Mouse (Mus musculus): ENCODE measurements around the gene Togaram2. TPM values are rescaled to one million over a fixed set of nuclear protein-coding genes. Genes with fewer than 3 reads are reported as not detected.
A peak's percentile ranks its signal among the peaks of the same experiment; 100 is the strongest.

Gene Togaram2
- total and polyA plus RNA-seq, 2 experiments, result not detected

DNA sequence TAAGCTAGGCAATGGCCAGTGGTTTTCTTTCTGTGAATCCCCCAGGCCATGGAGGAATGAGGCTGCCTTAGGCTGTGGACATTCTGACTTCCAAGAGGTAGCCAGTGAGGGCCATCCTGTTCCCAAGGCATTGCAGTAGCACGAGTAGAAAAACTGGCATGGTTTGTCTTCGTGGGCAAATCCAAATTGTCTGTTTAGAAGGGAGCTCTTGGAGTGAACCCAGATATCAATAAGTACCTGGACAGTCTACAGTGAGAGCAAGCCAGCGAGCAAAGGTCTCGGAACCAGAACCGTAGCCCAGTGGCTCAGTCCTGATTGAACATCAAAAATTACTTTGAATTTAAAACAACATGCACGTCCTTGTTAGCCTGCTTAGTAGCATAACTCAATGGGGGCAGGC, 10.2 kb downstream of the Togaram2 start:
- H3K36me3 ChIP-seq (ENCODE audit: control insufficient read depth, insufficient read depth, low read length), result no peaks in the 10 kb centered on the region
- H3K4me3 ChIP-seq (ENCODE audit: insufficient read depth, low read depth, low read length), result no peak overlapping the region
- TF ChIP-seq POLR2A (IDR thresholded peaks at IDR 0.05; ENCODE audit: extremely low read depth, insufficient read depth, low read length), result no peak
- TF ChIP-seq CTCF (IDR thresholded peaks at IDR 0.05; ENCODE audit: low read depth, low read length), result no peak
- no peaks in the 10 kb centered on the region for H3K27me3 ChIP-seq (ENCODE audit: control insufficient read depth, insufficient read depth, low read length)
- no peaks in the 10 kb centered on the region for H3K79me2 ChIP-seq (ENCODE audit: control insufficient read depth, insufficient read depth, low read length)
- whole genome bisulfite sequencing, result 30% methylated on average over 6 of the region's 6 CpGs
- DNase-seq (ENCODE audit: extremely low read depth, low read depth, low spot score), result peak; percentile 95
- peak overlapping the region; percentile 38 for H3K27ac ChIP-seq (replicated peaks; ENCODE audit: insufficient read depth, low read depth, low read length)
- no peak overlapping the region for H3K9ac ChIP-seq (ENCODE audit: low read depth, low read length)
- H3K4me1 ChIP-seq (ENCODE audit: control insufficient read depth, insufficient read depth, low read length), result peaks cover 12% of the 10 kb centered on the region

DNA sequence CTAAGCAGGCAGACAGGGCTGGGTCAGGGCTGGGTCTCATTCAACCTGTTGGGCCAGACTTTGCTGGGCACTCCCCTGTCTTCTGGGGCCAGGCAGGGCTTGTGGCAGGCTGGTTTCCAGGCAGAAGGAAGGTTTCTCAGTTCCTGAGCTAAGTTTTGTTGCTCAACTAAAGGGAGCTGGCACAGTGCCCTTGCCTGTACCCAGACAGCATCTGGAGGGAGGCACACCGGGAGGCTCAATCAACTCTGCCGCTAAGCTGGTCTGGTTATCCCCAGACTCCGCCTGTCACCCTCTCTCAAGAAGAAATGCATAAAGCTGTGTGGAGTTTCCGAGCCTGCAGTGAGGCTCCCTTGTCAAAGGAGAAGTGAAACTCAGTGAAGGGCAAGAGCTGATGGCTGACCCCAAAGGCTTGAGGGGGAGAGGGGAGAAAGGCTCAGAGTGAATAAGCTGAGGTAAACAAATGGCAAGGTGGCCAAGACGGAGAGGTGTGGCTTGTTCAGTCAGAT, 11.1 kb downstream of the Togaram2 start:
- TF ChIP-seq CTCF (IDR thresholded peaks at IDR 0.05; ENCODE audit: low read depth, low read length), result no peak
- no peak for TF ChIP-seq POLR2A (IDR thresholded peaks at IDR 0.05; ENCODE audit: extremely low read depth, insufficient read depth, low read length)
- Histone ChIP-seq H3K4me1 (ENCODE audit: control insufficient read depth, insufficient read depth, low read length) (peaks cover 12% of the 10 kb centered on the region), H3K9ac (ENCODE audit: low read depth, low read length) (no peak overlapping the region), H3K27ac (replicated peaks; ENCODE audit: insufficient read depth, low read depth, low read length) (peak overlapping the region; percentile 1; the same call in 1 of the 2 replicates), H3K4me3 (ENCODE audit: insufficient read depth, low read depth, low read length) (no peak overlapping the region), H3K36me3 (ENCODE audit: control insufficient read depth, insufficient read depth, low read length) (no peaks in the 10 kb centered on the region), H3K79me2 (ENCODE audit: control insufficient read depth, insufficient read depth, low read length) (no peaks in the 10 kb centered on the region), H3K27me3 (ENCODE audit: control insufficient read depth, insufficient read depth, low read length) (no peaks in the 10 kb centered on the region)
- 43% methylated on average over 5 of the region's 5 CpGs for WGBS
- DNase-seq (ENCODE audit: extremely low read depth, low read depth, low spot score), result peak; percentile 66

DNA sequence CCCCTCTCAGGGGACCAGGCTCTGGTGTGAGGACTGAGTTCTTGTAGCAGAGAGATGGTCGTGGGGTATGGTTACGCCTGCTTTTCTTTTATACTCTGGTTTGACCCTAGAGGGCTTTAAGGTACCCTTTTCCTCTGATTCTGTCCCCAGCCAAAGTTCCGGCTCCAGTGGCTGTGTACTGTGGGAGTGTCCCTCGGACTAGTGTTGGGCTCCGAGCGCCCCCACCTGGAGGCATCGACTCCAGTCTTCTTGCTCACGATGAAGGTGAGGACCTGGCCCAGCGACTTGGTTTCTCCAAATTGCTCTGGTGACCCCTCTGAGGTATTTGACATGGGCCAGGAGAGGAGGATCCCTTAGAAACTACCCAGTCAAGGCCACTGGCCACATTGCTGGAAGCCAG, 14.4 kb downstream of the Togaram2 start:
- 64% methylated on average over 9 of the region's 9 CpGs for WGBS
- no peak overlapping the region for H3K9ac ChIP-seq (ENCODE audit: low read depth, low read length)
- no peaks in the 10 kb centered on the region for H3K36me3 ChIP-seq (ENCODE audit: control insufficient read depth, insufficient read depth, low read length)
- TF ChIP-seq POLR2A (IDR thresholded peaks at IDR 0.05; ENCODE audit: extremely low read depth, insufficient read depth, low read length) (no peak), CTCF (IDR thresholded peaks at IDR 0.05; ENCODE audit: low read depth, low read length) (peak; percentile 46)
- no peak overlapping the region for H3K27ac ChIP-seq (replicated peaks; ENCODE audit: insufficient read depth, low read depth, low read length)
- H3K79me2 ChIP-seq (ENCODE audit: control insufficient read depth, insufficient read depth, low read length), result no peaks in the 10 kb centered on the region
- no peak overlapping the region for H3K4me3 ChIP-seq (ENCODE audit: insufficient read depth, low read depth, low read length)
- H3K27me3 ChIP-seq (ENCODE audit: control insufficient read depth, insufficient read depth, low read length), result no peaks in the 10 kb centered on the region
- DNase-seq (ENCODE audit: extremely low read depth, low read depth, low spot score), result no peak
- H3K4me1 ChIP-seq (ENCODE audit: control insufficient read depth, insufficient read depth, low read length), result peaks cover 12% of the 10 kb centered on the region

DNA sequence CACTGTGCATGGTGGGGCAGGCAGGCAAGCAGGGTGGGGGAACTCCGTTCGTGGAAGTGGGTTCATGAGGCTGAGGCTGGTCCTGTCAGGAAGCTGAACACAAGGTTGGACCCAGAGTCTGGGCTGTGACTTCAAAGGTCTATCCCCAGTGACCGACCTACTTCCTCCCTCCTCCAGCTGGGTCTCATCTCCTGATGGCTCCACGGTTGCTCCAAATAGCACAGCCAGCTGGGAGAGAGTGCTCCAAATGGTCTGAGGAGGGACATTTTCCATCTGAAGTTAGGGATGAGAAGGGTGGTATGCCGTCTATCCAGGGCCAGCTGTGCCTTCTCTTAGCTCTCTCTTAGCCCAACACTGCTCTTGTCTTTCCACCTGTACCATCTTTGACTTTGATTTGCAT, 16.8 kb downstream of the Togaram2 start:
- no peaks in the 10 kb centered on the region for H3K79me2 ChIP-seq (ENCODE audit: control insufficient read depth, insufficient read depth, low read length)
- TF ChIP-seq CTCF (IDR thresholded peaks at IDR 0.05; ENCODE audit: low read depth, low read length) (no peak), POLR2A (IDR thresholded peaks at IDR 0.05; ENCODE audit: extremely low read depth, insufficient read depth, low read length) (no peak)
- no peaks in the 10 kb centered on the region for H3K36me3 ChIP-seq (ENCODE audit: control insufficient read depth, insufficient read depth, low read length)
- H3K27ac ChIP-seq (replicated peaks; ENCODE audit: insufficient read depth, low read depth, low read length), result no peak overlapping the region
- no peak overlapping the region for H3K4me3 ChIP-seq (ENCODE audit: insufficient read depth, low read depth, low read length)
- H3K9ac ChIP-seq (ENCODE audit: low read depth, low read length), result no peak overlapping the region
- no peaks in the 10 kb centered on the region for H3K27me3 ChIP-seq (ENCODE audit: control insufficient read depth, insufficient read depth, low read length)
- H3K4me1 ChIP-seq (ENCODE audit: control insufficient read depth, insufficient read depth, low read length), result no peaks in the 10 kb centered on the region
- no peak for DNase-seq (ENCODE audit: extremely low read depth, low read depth, low spot score)
- 75% methylated on average over 5 of the region's 5 CpGs for WGBS

DNA sequence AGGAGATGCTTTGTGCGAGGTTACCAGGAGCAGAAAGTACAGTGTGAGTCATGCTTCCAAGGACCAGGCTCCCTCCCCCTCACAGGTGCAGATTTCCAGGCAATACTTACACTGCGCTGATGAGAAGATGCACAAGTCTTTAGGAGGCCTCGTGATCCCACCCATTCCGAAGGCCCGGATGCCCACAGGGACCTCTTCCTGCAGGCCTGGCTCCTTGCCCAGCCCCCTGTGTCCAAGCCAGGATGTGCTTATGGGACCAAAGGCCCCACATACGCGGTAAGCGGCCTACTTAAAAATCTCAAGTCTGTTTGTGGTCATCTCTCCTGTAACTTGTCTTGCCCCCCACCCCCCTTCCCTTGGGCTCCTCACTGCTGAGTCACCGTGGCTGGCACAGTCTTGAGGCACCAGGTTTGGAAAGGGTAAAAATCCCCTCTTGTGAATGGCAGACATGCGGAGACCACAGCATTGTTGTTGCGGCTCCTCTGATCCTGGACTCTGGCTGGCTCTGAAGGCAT, 18.4 kb downstream of the Togaram2 start:
- Histone ChIP-seq H3K4me1 (ENCODE audit: control insufficient read depth, insufficient read depth, low read length) (peaks cover 2% of the 10 kb centered on the region; the same call in 1 of the 2 replicates), H3K9ac (ENCODE audit: low read depth, low read length) (no peak overlapping the region), H3K79me2 (ENCODE audit: control insufficient read depth, insufficient read depth, low read length) (no peaks in the 10 kb centered on the region), H3K27me3 (ENCODE audit: control insufficient read depth, insufficient read depth, low read length) (no peaks in the 10 kb centered on the region), H3K4me3 (ENCODE audit: insufficient read depth, low read depth, low read length) (no peak overlapping the region), H3K27ac (replicated peaks; ENCODE audit: insufficient read depth, low read depth, low read length) (no peak overlapping the region), H3K36me3 (ENCODE audit: control insufficient read depth, insufficient read depth, low read length) (no peaks in the 10 kb centered on the region)
- WGBS, result 72% methylated on average over 11 of the region's 11 CpGs
- TF ChIP-seq CTCF (IDR thresholded peaks at IDR 0.05; ENCODE audit: low read depth, low read length) (no peak), POLR2A (IDR thresholded peaks at IDR 0.05; ENCODE audit: extremely low read depth, insufficient read depth, low read length) (no peak)
- no peak for DNase-seq (ENCODE audit: extremely low read depth, low read depth, low spot score)

DNA sequence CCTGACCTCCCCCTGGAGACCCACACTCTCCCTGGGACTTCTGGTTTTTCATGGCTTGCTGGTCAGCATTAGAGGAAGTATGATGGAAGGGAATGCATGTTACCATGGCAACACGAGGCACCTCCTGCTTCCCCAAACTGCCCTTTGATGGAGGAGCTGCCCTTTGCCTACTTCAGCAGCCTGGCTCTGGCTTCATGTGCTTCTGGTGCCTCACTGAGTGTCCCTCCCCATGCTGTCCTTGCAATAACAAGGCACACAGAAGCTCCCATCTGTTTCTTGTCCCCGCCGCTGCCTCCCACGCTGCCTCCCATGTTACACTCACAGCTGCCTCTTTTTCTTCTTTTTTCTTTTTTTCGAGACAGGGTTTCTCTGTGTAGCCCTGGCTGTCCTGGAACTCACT, 20.3 kb downstream of the Togaram2 start:
- H3K27me3 ChIP-seq (ENCODE audit: control insufficient read depth, insufficient read depth, low read length), result no peaks in the 10 kb centered on the region
- no peak for TF ChIP-seq POLR2A (IDR thresholded peaks at IDR 0.05; ENCODE audit: extremely low read depth, insufficient read depth, low read length)
- no peak for DNase-seq (ENCODE audit: extremely low read depth, low read depth, low spot score)
- no peak overlapping the region for H3K27ac ChIP-seq (replicated peaks; ENCODE audit: insufficient read depth, low read depth, low read length)
- H3K36me3 ChIP-seq (ENCODE audit: control insufficient read depth, insufficient read depth, low read length), result no peaks in the 10 kb centered on the region
- 79% methylated on average over 5 of the region's 5 CpGs for WGBS
- H3K79me2 ChIP-seq (ENCODE audit: control insufficient read depth, insufficient read depth, low read length), result no peaks in the 10 kb centered on the region
- no peak overlapping the region for H3K4me3 ChIP-seq (ENCODE audit: insufficient read depth, low read depth, low read length)
- no peak overlapping the region for H3K9ac ChIP-seq (ENCODE audit: low read depth, low read length)
- peaks cover 2% of the 10 kb centered on the region; the same call in 1 of the 2 replicates for H3K4me1 ChIP-seq (ENCODE audit: control insufficient read depth, insufficient read depth, low read length)
